17 mouse cellular contexts compared by ENCODE assay signal in the genomic region with DNA sequence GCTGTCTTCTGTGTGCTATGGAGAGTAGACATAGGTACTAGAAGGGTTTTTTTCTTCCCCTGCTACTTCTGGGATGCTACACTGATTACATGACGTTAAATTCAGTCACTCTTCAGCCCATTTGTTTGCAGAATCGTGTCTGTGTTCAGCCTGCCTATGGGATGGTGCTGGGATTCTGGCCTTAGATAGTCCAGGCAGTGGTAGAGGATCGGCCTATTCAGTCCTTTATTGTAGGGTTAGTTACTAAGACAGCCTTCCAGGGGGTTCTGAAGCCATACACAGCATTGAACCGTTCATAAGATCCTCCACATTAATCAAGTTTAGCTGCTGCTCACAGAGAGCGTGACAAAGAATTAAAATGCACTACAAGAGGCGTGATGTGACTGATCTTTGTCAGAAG. TPM values are rescaled to one million over a fixed set of nuclear protein-coding genes. Genes with fewer than 3 reads are reported as not detected.
DNase-seq lines count a peak whose midpoint lies in the region; ATAC-seq lines count a peak whose summit lies in the region.
"Had no signal": no experiment of that assay in that cellular context is flagged by ENCODE, and none has a peak within 500 bp of the region (broad histone marks: within the 10 kb centered on the region; RNA-seq: fewer than 3 reads in every experiment).

No protein-coding gene starts in this region.

- no peak overlapping the region for H3K9ac ChIP-seq in neural tube, embryonic 11.5 days (ENCODE audit: low read length)
- H3K9ac ChIP-seq in hindbrain, embryonic 14.5 days: 0 out of 2 replicates have a peak overlapping the region, but pooled peaks have one; percentile 17
- H3K9ac ChIP-seq in midbrain, embryonic 14.5 days (replicated peaks; ENCODE audit: low read length): no peak overlapping the region
- H3K9ac ChIP-seq: heart, embryonic 13.5 days; liver, embryonic 12.5 days; lung, embryonic 15.5 days had no signal

- no peak for DNase-seq in neural tube, embryonic 11.5 days (ENCODE audit: low spot score)
- no peak for DNase-seq in neural tube, embryonic 10.5 days (ENCODE audit: extremely low spot score, low spot score)
- no peak for DNase-seq in hindbrain, embryonic 14.5 days (ENCODE audit: low spot score)
- peak; percentile 20 for DNase-seq in midbrain, embryonic 14.5 days
- no peak for DNase-seq in testis, postnatal 14 days (ENCODE audit: low spot score)
- no peak for DNase-seq in B cell, adult 2 months
- DNase-seq in thymus, postnatal 4 days: no peak
- DNase-seq: heart, postnatal 36 days; kidney, postnatal 10 days; right cerebral cortex, postnatal 14 days had no signal

- 45% methylated on average over 6 of the region's 6 CpGs for WGBS in neural tube, embryonic 11.5 days
- 22% methylated on average over 6 of the region's 6 CpGs for WGBS in hindbrain, embryonic 14.5 days
- WGBS in midbrain, embryonic 14.5 days: 26% methylated on average over 6 of the region's 6 CpGs

- H3K36me3 ChIP-seq in neural tube, embryonic 11.5 days (ENCODE audit: control insufficient read depth, insufficient read depth, low read length): no peaks in the 10 kb centered on the region
- H3K36me3 ChIP-seq in hindbrain, embryonic 14.5 days (replicated peaks; ENCODE audit: control insufficient read depth, insufficient read depth): peaks cover 5% of the 10 kb centered on the region; the same call in 1 of the 2 replicates
- no peaks in the 10 kb centered on the region; the same call in 1 of the 2 replicates for H3K36me3 ChIP-seq in midbrain, embryonic 14.5 days (ENCODE audit: control insufficient read depth, insufficient read depth, low read length)
- H3K36me3 ChIP-seq: lung, embryonic 15.5 days had no signal

- ATAC-seq in neural tube, embryonic 11.5 days (ENCODE audit: insufficient read depth, low FRiP score, low TSS enrichment): 0 out of 2 replicates have a peak, but pooled peaks have one; percentile 36
- no peak for ATAC-seq in hindbrain, embryonic 14.5 days (ENCODE audit: low FRiP score)
- no peak for ATAC-seq in midbrain, embryonic 14.5 days (ENCODE audit: low FRiP score, low TSS enrichment)
- ATAC-seq: CD4-positive, CD25-positive, alpha-beta regulatory T cell, adult 4 months; intestine, embryonic 16.5 days; liver, embryonic 12.5 days had no signal

- no peaks in the 10 kb centered on the region for H3K27me3 ChIP-seq in neural tube, embryonic 11.5 days (ENCODE audit: control insufficient read depth, insufficient read depth, low read length)
- no peaks in the 10 kb centered on the region for H3K27me3 ChIP-seq in hindbrain, embryonic 14.5 days (ENCODE audit: control insufficient read depth, insufficient read depth, low read length)
- H3K27me3 ChIP-seq in midbrain, embryonic 14.5 days (ENCODE audit: control insufficient read depth, insufficient read depth, low read length): no peaks in the 10 kb centered on the region
- H3K27me3 ChIP-seq: heart, embryonic 13.5 days; liver, embryonic 12.5 days; lung, embryonic 15.5 days had no signal

- no peak overlapping the region for H3K4me3 ChIP-seq in neural tube, embryonic 11.5 days (ENCODE audit: low read depth, low read length)
- no peak overlapping the region for H3K4me3 ChIP-seq in hindbrain, embryonic 14.5 days (replicated peaks; ENCODE audit: low read length)
- no peak overlapping the region for H3K4me3 ChIP-seq in midbrain, embryonic 14.5 days (replicated peaks; ENCODE audit: low read depth, low read length)
- H3K4me3 ChIP-seq: erythroblast, embryonic 14.5 days; heart, embryonic 13.5 days; liver, embryonic 12.5 days; lung, embryonic 15.5 days; myocyte had no signal

- no peak overlapping the region for H3K4me2 ChIP-seq in neural tube, embryonic 11.5 days (ENCODE audit: low read depth)
- H3K4me2 ChIP-seq in hindbrain, embryonic 14.5 days (replicated peaks): 0 out of 2 replicates have a peak overlapping the region, but pooled peaks have one; percentile 0
- peak overlapping the region; percentile 21 for H3K4me2 ChIP-seq in midbrain, embryonic 14.5 days (ENCODE audit: low read length)
- H3K4me2 ChIP-seq: heart, embryonic 13.5 days; liver, embryonic 12.5 days; lung, embryonic 15.5 days had no signal

- peaks cover 12% of the 10 kb centered on the region; the same call in 1 of the 2 replicates for H3K4me1 ChIP-seq in neural tube, embryonic 11.5 days (ENCODE audit: control insufficient read depth, insufficient read depth, low read length)
- H3K4me1 ChIP-seq in hindbrain, embryonic 14.5 days (replicated peaks; ENCODE audit: control insufficient read depth, insufficient read depth, low read length): peaks cover 18% of the 10 kb centered on the region; the same call in 1 of the 2 replicates
- peaks cover 24% of the 10 kb centered on the region for H3K4me1 ChIP-seq in midbrain, embryonic 14.5 days (ENCODE audit: control insufficient read depth, insufficient read depth, low read length)
- H3K4me1 ChIP-seq: heart, embryonic 13.5 days; lung, embryonic 15.5 days had no signal

- H3K9me3 ChIP-seq in neural tube, embryonic 11.5 days (ENCODE audit: control insufficient read depth, low read length): no peaks in the 10 kb centered on the region
- no peaks in the 10 kb centered on the region for H3K9me3 ChIP-seq in hindbrain, embryonic 14.5 days (ENCODE audit: control insufficient read depth, low read length)
- H3K9me3 ChIP-seq in midbrain, embryonic 14.5 days (ENCODE audit: control insufficient read depth, low read length): no peaks in the 10 kb centered on the region
- H3K9me3 ChIP-seq: heart, embryonic 13.5 days; liver, embryonic 12.5 days; lung, embryonic 15.5 days had no signal

- H3K27ac ChIP-seq in neural tube, embryonic 11.5 days (ENCODE audit: low read depth, low read length): no peak overlapping the region
- no peak overlapping the region for H3K27ac ChIP-seq in hindbrain, embryonic 14.5 days
- H3K27ac ChIP-seq in midbrain, embryonic 14.5 days (replicated peaks; ENCODE audit: low read depth, low read length): peak overlapping the region; percentile 14; the same call in 1 of the 2 replicates
- H3K27ac ChIP-seq: heart, embryonic 13.5 days; liver, embryonic 12.5 days; lung, embryonic 15.5 days had no signal

RNA-seq across cellular contexts. Expression of a gene that starts 16.6 kb away (rescaled TPM):
- polyA plus RNA-seq in neural tube, embryonic 11.5 days (2014; fragmentation: Nextera tagmentation; extraction: Ambion mirVana): 20.4 and 22.5 TPM in 2 replicates
- polyA plus RNA-seq in hindbrain, embryonic 14.5 days (2014; fragmentation: Nextera tagmentation; extraction: Ambion mirVana): 21.7 and 25.1 TPM in 2 replicates
- polyA plus RNA-seq in midbrain, embryonic 14.5 days (2014; fragmentation: Nextera tagmentation; extraction: Ambion mirVana): 19.6 and 24.5 TPM in 2 replicates
